Mouse (Mus musculus): ENCODE measurements at regions not wholly inside any gene's neighbourhood (a gene's known extent, or its start where the extent isn't known, plus 50 kb on each side); places are given as distances from the start of the nearest gene placed in this dataset.

- no peak overlapping the region for H3K27ac ChIP-seq
- no peaks in the 10 kb centered on the region for H3K9me3 ChIP-seq (ENCODE audit: low read length)
- 98% methylated on average over 1 of the region's 1 CpGs for WGBS
- H3K4me2 ChIP-seq (ENCODE audit: low read depth, low read length): no peak overlapping the region
- H3K27me3 ChIP-seq (ENCODE audit: insufficient read depth, low read length): no peaks in the 10 kb centered on the region
- H3K9ac ChIP-seq (replicated peaks; ENCODE audit: low read length): no peak overlapping the region
- TF ChIP-seq CTCF (IDR thresholded peaks at IDR 0.05; ENCODE audit: low read depth): no peak
- DNase-seq (ENCODE audit: low spot score): no peak
- H3K36me3 ChIP-seq (ENCODE audit: insufficient read depth, low read length): no peaks in the 10 kb centered on the region
- no peak for ATAC-seq
- no peak overlapping the region for H3K4me3 ChIP-seq (ENCODE audit: low read length)
- H3K4me1 ChIP-seq (ENCODE audit: insufficient read depth, low read length): no peaks in the 10 kb centered on the region
Observed at GRCm38 (mm10) chr15:45171605-45172004, 5037.4 kb downstream of the 9330182O14Rik start.

- Histone ChIP-seq H3K4me3 (ENCODE audit: low read length) (no peak overlapping the region), H3K36me3 (ENCODE audit: insufficient read depth, low read length) (no peaks in the 10 kb centered on the region), H3K4me2 (ENCODE audit: low read depth, low read length) (no peak overlapping the region), H3K27ac (no peak overlapping the region), H3K9ac (replicated peaks; ENCODE audit: low read length) (no peak overlapping the region), H3K27me3 (ENCODE audit: insufficient read depth, low read length) (no peaks in the 10 kb centered on the region), H3K9me3 (ENCODE audit: low read length) (no peaks in the 10 kb centered on the region), H3K4me1 (ENCODE audit: insufficient read depth, low read length) (no peaks in the 10 kb centered on the region)
- WGBS: 31% methylated on average over 2 of the region's 2 CpGs
- ATAC-seq (no peak), DNase-seq (ENCODE audit: low spot score) (peak; percentile 69)
- peak; percentile 51 for TF ChIP-seq CTCF (IDR thresholded peaks at IDR 0.05; ENCODE audit: low read depth)
Observed at GRCm38 (mm10) chr15:45178341-45178740, 5044.2 kb downstream of the 9330182O14Rik start.

GRCm38 (mm10) chr15:45180173-45180572 is 5046.0 kb downstream of the 9330182O14Rik start:
- DNase-seq (ENCODE audit: low spot score): peak; percentile 9
- Histone ChIP-seq H3K27ac (no peak overlapping the region), H3K4me3 (ENCODE audit: low read length) (no peak overlapping the region), H3K9me3 (ENCODE audit: low read length) (no peaks in the 10 kb centered on the region), H3K36me3 (ENCODE audit: insufficient read depth, low read length) (no peaks in the 10 kb centered on the region), H3K4me1 (ENCODE audit: insufficient read depth, low read length) (no peaks in the 10 kb centered on the region), H3K4me2 (ENCODE audit: low read depth, low read length) (no peak overlapping the region), H3K27me3 (ENCODE audit: insufficient read depth, low read length) (no peaks in the 10 kb centered on the region), H3K9ac (replicated peaks; ENCODE audit: low read length) (no peak overlapping the region)
- 54% methylated on average over 5 of the region's 5 CpGs for WGBS
- TF ChIP-seq CTCF (IDR thresholded peaks at IDR 0.05; ENCODE audit: low read depth): peak; percentile 44
- ATAC-seq: no peak

All from hindbrain, postnatal 0 days (tissue).